Mouse (Mus musculus) NIH3T3 (cell line): ENCODE data around the gene Trim40.
A peak's percentile ranks its signal among the peaks of the same experiment; 100 is the strongest.
"Not testable (repeated sequence)": the region's sequence is repeated elsewhere in the genome, so short reads cannot be mapped to it uniquely, and the experiment has no call there.

ENCODE experiments used
- DNase-seq: peaks from one replicate; pipeline ENCODE4 v3.0.0-alpha.2; 2012; ENCODE audit warnings: low read depth

Gene Trim40

GRCm38 (mm10) chr17:36893387-36893786, 3.5 kb upstream of the Trim40 start:
- DNase-seq, result no peak

GRCm38 (mm10) chr17:36892362-36892761, 2.4 kb upstream of the Trim40 start:
- DNase-seq, result peak; percentile 80

- not testable (repeated sequence) for DNase-seq
Observed at GRCm38 (mm10) chr17:36891496-36891895, 1.6 kb upstream of the Trim40 start.

- no peak for DNase-seq
Observed at GRCm38 (mm10) chr17:36885132-36885790, 4.7 kb downstream of the Trim40 start.

GRCm38 (mm10) chr17:36883350-36883749, 6.6 kb downstream of the Trim40 start:
- DNase-seq, result peak; percentile 41

GRCm38 (mm10) chr17:36874636-36875035, 15.3 kb downstream of the Trim40 start:
- peak; percentile 48 for DNase-seq

GRCm38 (mm10) chr17:36869955-36870810, 19.7 kb downstream of the Trim40 start:
- no peak for DNase-seq

GRCm38 (mm10) chr17:36869284-36869954, 20.5 kb downstream of the Trim40 start, which contains the start of gene Trim10:
Gene Trim10 (plus strand): TSS chr17:36869574.
- DNase-seq, result no peak

- no peak for DNase-seq
Observed at GRCm38 (mm10) chr17:36868836-36869235, 21.1 kb downstream of the Trim40 start.

GRCm38 (mm10) chr17:36866719-36867527, 23.0 kb downstream of the Trim40 start, which contains the start of gene Trim15:
Gene Trim15 (minus strand): TSS chr17:36867210.
- no peak for DNase-seq

- DNase-seq, result no peak
Observed at GRCm38 (mm10) chr17:36861680-36862079, 28.2 kb downstream of the Trim40 start.

- no peak for DNase-seq
Observed at GRCm38 (mm10) chr17:36858181-36858580, 31.7 kb downstream of the Trim40 start.

GRCm38 (mm10) chr17:36856236-36856635, 33.7 kb downstream of the Trim40 start:
- DNase-seq, result no peak

GRCm38 (mm10) chr17:36855484-36855883, 34.4 kb downstream of the Trim40 start:
- DNase-seq, result no peak

- no peak for DNase-seq
Observed at GRCm38 (mm10) chr17:36851627-36852026, 38.3 kb downstream of the Trim40 start.

GRCm38 (mm10) chr17:36851200-36851599, 38.7 kb downstream of the Trim40 start:
- DNase-seq, result no peak

GRCm38 (mm10) chr17:36849992-36850391, 39.9 kb downstream of the Trim40 start:
- DNase-seq, result no peak

GRCm38 (mm10) chr17:36848911-36849310, 41.0 kb downstream of the Trim40 start:
- no peak for DNase-seq

- no peak for DNase-seq
Observed at GRCm38 (mm10) chr17:36844725-36845124, 45.2 kb downstream of the Trim40 start.

GRCm38 (mm10) chr17:36844286-36844719, 45.6 kb downstream of the Trim40 start:
- peak; percentile 17 for DNase-seq

GRCm38 (mm10) chr17:36843696-36844095, 46.2 kb downstream of the Trim40 start:
- DNase-seq, result no peak
